Mouse (Mus musculus): ENCODE data around the gene Cspg4.

The Cspg4 gene

GRCm38 (mm10) chr9:56864832-56865231 is at the start of gene Cspg4:
TSS of gene Cspg4 (plus strand) at chr9:56865033.
- peak; percentile 56 for DNase-seq (ENCODE audit: low spot score)

GRCm38 (mm10) chr9:56824900-56825299 is 39.9 kb upstream of the Cspg4 start:
- peak; percentile 66 for DNase-seq (ENCODE audit: low spot score)

DNA sequence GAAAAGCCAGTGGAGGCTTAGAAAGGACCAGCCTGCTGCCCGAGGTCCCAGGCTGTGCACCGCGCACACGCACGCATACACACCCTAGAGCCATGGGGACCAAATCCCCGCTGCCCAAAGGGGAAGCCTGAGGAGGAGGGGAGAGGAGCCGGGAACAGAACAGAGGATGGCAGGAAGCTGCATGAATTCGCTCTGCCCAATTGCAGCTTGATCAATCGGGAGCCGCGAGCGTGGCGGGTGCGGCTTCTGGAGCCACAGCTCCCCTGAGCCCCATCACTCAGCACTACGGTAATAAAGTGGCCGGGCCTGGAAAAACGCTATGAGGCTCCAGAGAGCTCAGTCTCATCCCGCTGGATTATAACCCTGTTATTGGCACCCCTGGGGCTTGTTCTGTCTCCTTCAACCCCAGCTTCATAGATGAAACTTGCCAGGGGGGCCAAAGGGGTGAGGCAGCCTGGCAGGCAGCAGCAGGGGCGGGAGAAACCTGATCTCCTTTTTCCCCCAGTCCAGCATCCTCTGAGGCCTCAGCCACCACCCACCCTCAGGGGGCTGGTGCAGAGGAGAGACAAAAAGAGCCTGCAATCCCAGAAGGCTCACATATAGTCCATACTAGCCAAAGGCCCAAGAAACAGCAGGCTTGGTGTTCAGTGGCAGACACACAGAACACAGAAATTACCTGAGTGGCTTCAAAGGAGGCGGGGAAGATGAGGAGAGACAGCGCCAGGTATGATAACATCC is 39.2 kb upstream of the Cspg4 start:
- DNase-seq (ENCODE audit: low spot score), result peak; percentile 50

DNA sequence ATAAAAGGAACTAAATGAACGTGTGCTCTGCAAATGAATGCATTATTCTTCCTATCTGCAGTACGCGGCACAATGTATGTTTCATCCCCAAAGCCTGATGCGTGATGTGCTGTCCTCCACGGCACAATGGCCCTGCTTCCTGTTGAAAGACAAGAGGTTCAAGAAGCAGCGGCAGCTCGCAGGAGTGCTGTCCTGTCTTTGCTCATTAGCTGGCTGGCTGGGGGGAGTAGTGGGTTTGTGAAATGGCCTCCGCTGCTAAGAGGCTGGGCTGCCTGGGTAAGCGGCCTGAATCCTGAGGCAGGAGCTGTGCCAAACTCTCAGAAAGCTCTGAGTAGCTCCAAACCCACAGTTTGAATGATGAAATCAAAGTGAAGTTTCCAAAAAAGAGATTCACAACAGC is 36.7 kb upstream of the Cspg4 start:
- DNase-seq (ENCODE audit: low spot score), result peak; percentile 50

DNA sequence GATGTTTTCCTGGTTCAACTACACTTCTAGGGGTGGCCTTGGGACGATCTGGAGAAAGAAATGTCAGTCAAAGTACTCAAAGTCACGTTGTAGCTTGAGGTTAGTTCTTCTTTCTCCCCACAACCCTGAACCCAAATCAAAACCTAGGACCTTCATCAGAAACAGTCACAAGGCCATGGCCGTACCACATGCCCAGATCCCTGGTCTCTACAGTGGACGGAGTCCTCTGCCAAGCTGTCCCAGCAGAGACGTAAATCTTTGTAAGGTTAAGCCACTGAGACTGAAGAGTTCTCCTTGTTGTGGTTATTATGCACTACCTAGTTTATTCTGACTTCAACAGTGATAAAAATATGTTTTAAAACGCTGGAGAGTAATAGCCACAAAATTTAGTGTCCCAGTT is 36.0 kb upstream of the Cspg4 start:
- no peak for DNase-seq (ENCODE audit: low spot score)

GRCm38 (mm10) chr9:56830162-56830561 is 34.7 kb upstream of the Cspg4 start:
- DNase-seq (ENCODE audit: low spot score), result peak; percentile 42

- DNase-seq (ENCODE audit: low spot score), result no peak
Observed at GRCm38 (mm10) chr9:56831904-56832303, 32.9 kb upstream of the Cspg4 start.

DNA sequence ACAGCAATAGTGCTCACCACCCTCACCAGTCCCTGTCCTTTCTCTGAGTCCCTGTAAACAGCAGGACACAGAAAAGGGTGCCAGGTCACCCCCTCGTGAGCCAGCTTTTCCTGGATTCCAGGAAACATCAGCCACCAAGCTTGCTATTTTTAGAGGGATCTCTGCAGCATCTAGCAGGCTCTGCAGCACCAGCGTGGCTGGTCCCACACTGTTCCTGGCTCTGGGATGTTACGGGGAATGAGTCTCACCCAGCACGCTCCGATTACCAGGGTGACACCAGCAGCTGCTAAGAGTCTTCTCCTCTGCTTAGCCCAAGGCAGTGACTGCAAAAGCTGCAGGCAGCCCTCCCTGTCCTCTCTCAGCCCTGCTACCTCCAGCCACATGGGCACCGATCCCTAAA is 31.9 kb upstream of the Cspg4 start:
- DNase-seq (ENCODE audit: low spot score), result no peak

DNA sequence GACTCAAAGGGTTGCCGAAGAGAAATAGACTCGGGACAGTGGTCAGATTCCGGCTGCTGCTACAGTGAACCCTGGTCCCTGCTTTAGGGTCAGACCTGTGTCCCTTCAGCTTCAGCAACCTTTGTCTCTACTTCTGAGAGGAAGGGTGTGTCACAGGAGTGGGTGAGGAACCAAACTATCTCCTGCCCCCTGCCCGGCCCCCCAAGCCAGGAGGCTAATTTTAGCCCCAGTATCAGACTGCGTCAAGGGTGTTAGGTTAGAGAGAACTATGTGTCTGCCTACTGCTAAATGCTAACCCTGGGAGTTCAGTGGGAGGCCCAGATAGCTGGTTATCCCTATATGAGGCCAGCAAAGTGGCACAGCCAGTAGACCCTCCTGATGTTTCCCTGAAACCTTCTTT is 29.7 kb upstream of the Cspg4 start:
- DNase-seq (ENCODE audit: low spot score), result no peak

GRCm38 (mm10) chr9:56840721-56841120 is 24.1 kb upstream of the Cspg4 start:
- peak; percentile 38 for DNase-seq (ENCODE audit: low spot score)

DNA sequence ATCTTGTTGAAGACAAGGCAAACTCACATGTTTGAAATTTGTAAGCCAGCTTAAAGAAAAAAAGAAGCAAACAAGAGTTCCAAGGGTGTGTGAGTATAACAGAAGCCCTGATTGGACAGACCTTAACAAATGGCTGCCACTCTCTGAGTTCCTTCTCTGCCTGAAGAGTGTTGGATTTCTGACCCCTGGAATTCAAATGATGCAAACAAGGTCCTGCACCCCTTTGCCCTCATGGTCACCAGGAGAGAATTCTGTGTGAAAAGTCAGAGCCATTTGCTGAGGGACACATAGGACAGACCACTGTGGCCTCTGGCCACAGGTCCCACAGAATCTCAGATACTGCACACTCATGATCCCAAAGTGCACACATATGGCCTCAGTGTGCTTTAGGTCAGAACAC is 23.0 kb upstream of the Cspg4 start:
- no peak for DNase-seq (ENCODE audit: low spot score)

- DNase-seq (ENCODE audit: low spot score), result no peak
Observed at GRCm38 (mm10) chr9:56842303-56842719, 22.5 kb upstream of the Cspg4 start.

DNA sequence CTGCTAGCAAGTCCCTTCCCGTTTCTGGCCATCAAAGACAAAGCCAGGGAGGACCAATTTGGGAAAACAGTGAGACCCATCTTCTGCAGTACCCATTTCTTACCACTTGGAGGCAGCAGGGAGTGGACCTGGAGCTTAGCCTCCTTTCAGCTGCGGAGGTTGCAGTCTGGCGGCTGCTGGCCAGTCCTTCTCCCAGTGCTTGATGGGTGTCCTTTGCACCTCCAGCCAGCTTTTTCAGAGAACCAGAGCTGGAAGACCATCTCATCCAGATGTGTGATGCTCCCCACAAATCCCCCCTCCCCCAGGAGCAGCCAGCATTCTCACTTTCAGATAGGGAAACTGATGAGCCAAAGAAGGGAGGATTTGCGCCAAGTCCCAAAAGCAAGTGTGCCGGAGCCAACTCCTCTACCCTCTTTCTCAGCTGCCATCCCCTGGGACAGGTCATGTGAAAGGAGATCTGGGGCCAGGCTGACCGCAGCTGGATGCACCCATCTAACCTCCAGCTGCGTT is 21.1 kb upstream of the Cspg4 start:
- DNase-seq (ENCODE audit: low spot score), result peak; percentile 87

DNA sequence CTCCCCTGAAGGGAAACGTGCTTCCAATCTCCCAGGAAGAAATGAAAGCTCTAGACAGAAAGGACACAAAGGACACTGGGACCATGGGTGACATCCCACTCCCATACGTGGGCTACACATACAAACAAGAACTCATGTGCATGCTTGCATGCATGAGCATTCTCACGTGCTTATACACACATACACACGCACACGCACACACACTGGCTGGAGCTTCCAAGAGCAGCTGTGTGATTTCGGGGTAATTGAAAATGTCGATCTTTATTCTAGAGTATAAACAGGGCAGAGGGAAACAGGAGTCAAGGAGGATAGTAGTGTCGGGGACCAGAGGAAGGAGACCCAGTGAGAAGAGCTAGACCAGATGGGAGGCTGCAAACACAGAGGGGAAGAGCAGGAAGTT is 20.2 kb upstream of the Cspg4 start:
- DNase-seq (ENCODE audit: low spot score), result no peak

DNA sequence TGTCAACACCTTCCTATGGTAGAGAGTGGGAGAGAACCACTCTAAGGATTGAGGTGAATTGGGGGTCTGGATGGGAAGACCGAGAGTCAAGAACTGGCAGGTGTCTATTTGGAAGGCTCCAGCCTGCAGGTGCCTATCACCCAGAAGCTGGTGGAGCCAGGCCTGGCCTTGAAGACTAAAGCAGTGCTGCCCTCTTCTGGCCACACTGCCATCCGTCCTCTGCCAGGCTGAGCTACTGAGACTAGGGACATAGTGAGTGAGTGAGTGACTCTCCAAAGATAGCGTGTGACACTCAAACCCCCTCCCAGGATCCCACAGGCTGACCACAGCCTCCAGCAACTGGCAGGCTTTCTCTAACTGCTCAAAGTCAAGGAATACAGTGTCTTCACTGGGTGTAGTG is 17.3 kb upstream of the Cspg4 start:
- DNase-seq (ENCODE audit: low spot score), result peak; percentile 87

GRCm38 (mm10) chr9:56850128-56850904 is 14.5 kb upstream of the Cspg4 start:
- DNase-seq (ENCODE audit: low spot score), result no peak

GRCm38 (mm10) chr9:56850905-56851252 is 14.0 kb upstream of the Cspg4 start:
- no peak for DNase-seq (ENCODE audit: low spot score)

DNA sequence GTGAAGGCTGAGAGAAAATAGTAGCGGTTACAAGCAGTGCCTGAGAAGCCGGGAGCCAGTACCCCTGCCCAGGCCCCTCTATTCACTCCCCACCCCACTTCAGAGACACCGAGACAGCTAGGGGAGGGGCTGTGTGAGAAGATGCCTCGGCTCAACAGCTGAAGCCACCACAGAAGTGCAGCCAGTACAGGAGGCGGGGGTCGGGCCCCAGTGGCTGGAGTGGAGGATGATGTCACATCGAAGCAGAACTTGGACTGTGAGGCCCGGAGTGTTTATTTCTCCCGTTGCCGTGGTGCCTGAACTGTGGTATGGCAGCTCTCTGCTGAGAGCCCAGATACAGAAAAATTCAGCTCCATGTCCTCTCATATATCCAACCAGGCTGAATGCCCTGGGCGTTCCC is 13.1 kb upstream of the Cspg4 start:
- DNase-seq (ENCODE audit: low spot score), result peak; percentile 52

- DNase-seq (ENCODE audit: low spot score), result no peak
Observed at GRCm38 (mm10) chr9:56857463-56857862, 7.4 kb upstream of the Cspg4 start.

- no peak for DNase-seq (ENCODE audit: low spot score)
Observed at GRCm38 (mm10) chr9:56860035-56860434, 4.8 kb upstream of the Cspg4 start.

GRCm38 (mm10) chr9:56860486-56861269 is 4.2 kb upstream of the Cspg4 start:
- no peak for DNase-seq (ENCODE audit: low spot score)

DNA sequence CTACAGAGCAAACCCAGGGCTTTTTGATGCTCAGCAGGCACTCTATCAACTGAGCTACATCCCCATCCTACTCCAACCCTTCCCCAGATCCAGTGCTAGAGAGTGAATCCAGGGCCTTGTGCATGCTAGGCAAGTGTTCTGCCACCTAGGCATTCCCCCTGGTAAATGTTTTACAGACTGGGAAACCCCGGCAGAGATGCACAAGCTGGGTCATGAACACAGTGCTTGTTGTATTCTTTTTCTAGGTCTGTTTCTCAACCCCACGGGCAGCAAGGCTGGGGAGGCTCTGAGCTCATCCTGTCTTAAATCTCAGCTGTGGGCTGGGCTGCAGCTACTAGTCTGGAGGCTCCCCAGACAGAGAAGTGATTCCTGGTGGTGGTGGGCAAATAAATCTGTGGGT is 2.0 kb upstream of the Cspg4 start:
- no peak for DNase-seq (ENCODE audit: low spot score)
